Mouse (Mus musculus): Measurements from ENCODE around the gene Rnh1. TPM values are rescaled to one million over a fixed set of nuclear protein-coding genes. Genes with fewer than 3 reads are reported as not detected.
A peak's percentile ranks its signal among the peaks of the same experiment; 100 is the strongest.

Rnh1 gene
- polyA plus RNA-seq, 1 experiment, result 36.4 TPM

DNA sequence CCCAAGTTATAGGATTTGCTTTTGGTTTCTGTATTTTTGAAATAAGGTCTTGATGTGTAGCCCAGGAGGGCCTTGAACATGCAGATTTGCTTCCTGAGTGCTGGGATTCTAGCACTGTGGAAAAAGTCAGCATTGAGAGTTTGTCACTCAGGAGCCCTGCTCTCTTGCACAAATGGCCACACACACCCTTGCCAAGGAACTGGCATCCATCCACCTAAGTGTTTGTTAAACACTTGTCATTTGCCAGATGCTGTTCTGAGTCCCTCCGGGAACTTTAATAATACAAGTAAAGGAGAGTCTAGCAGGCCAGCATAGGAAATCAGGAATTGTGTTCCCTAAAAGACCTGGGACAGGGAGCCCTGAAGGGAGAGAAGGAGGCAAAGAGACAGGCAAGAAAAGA is 3.4 kb downstream of the Rnh1 start:
- no peak for DNase-seq (ENCODE audit: extremely low spot score in 1 of 2, low spot score in 1 of 2)

DNA sequence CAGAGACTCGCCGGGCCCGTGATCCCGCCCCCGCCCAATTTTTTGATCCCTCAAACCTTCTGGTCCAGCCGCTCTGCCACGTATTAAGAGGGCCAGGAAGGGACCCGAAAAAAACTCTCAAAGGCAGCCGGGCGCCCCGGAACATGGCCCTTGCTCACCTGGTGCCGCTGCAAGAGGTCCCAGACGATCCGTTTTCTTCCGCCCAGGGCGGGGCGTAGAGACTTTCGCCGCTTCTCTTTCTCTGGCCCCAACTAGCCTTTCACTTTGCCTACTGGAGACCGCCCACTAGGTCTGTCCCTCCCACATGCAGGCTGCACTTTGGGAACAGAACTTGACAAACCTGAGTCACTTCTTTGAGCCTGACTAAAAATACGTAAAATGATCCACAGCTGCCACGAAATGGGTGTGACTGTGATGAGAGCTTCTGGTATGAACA is 4.1 kb downstream of the Rnh1 start:
- DNase-seq (ENCODE audit: extremely low spot score in 1 of 2, low spot score in 1 of 2), result peak; percentile 53 to 66

DNA sequence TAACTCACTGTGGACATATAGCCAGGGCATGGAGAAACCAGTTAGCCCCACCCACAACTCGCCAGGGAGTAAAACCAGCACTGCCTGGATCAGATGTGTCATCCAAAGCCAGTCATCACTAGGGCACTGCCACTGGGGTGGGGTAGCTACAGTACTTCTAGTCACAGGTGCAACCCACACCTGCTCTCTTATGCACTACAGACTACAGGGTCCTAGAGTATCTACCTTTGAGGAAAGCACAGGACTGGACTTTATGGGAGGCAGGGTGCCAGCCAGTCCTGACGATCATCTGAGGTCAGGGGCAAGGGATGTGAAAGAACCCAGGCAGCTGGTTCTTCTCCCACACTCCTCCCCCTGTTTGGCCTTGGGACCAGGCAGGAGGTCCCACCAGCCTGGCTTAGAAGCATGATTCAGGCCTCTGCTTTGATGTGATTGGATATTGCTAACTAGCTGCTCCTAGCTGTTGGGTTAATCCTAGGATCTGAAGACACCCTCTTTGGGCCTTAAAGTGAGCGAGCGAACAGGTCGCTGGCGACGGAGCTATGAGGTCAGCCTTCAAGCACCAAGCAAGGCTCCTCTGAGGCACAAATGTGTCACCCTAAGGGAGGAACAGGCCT is 4.6 kb downstream of the Rnh1 start:
- peak in 1 of 2 experiments; percentile 27 for DNase-seq (ENCODE audit: extremely low spot score in 1 of 2, low spot score in 1 of 2)

DNA sequence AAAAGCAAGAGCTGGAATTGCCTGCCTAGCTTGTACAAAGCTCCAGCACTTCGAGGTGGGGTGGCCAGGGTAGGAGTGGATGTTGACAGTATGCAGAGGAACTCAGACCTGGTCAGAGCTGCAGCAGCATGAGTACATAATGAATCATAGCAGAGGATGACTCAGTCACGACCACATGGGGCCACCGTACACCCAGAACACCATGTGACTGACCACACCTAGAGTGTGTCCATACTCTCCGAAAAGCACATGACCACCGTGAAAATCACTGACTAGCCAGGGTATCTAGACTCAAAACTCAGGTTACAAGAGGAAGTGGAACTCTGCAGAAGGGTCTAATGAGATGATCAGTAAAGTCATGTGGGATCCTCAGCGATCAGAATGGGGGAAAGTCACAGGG is 7.8 kb downstream of the Rnh1 start:
- peak in 1 of 2 experiments; percentile 34 for DNase-seq (ENCODE audit: extremely low spot score in 1 of 2, low spot score in 1 of 2)

DNA sequence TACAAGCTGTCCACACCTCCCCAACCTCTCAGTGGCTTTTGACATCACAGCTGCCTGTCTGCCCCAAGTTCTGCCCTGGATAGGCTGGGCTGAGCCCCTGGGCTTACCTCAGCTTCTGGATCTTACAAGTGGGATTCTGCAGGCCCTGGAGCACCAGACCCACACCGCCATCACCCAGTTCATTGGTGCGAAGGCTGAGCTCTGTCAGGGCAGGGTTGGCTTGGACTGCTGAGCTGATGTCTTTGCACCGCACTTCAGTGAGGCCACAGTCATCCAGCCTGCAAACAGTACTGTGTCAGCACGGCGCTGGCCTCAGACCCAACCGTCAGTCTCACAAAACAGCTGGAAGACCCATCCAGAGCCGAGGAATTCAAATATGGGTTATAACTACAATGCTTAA is 8.3 kb downstream of the Rnh1 start:
- no peak for DNase-seq (ENCODE audit: extremely low spot score in 1 of 2, low spot score in 1 of 2)

DNA sequence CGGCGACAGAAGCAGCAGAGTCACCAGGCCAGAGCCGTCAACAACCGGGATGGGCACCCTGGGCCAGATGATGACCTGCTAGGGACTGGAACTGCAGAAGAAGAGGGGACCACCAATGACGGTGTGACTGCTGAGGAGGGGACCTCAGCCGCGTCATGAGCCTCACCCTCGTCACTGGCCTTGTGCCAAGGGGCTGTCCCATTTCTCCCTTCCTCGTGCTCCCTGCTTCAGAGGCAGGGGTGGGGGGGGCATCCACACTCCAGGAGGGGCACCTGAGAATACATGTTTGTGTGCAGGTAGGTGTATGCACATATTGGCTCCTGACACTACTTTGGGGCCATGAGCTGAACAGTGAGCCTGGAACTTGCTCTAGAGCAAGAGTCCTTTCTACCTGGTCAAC is 17.3 kb downstream of the Rnh1 start:
- no peak for DNase-seq (ENCODE audit: extremely low spot score in 1 of 2, low spot score in 1 of 2)

DNA sequence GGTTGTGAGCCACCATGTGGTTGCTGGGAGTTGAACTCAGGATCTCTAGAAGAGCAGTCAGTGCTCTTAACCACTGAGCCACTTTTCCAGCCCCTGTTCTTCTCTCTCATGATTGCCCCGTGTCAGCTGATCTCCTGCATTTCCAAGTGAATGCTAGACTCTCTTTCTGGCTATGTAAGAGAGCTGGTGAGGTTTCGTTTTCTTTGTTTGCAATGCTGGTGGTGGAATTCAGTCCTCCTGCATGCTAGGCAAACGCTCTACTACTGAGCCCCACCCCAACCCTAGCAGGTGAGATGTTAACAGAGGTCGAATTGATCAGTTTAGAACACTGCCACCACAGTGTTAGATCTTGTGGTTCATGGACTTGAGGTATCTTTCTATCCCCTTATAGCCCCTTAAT is 24.0 kb downstream of the Rnh1 start:
- DNase-seq (ENCODE audit: extremely low spot score in 1 of 2, low spot score in 1 of 2), result no peak

DNA sequence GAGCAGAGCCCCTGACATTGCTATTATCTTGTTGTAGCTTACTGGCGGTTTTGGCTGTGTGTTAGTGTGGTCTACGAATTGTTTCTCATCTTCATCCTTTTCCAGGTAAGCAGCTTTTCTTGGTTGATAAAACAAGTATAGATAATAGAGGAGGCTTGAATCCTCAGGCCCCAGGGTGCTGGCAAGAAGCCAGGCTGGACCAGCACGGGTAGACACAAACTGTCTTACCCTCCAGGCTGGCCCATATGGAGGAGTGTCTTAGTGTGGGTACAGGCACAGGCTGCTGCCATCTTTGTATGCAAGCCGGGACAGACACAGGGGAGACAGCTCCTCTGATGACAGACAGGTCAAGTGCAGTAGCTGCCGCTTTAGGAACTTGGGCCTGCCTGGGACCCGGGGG is 25.6 kb downstream of the Rnh1 start:
- no peak for DNase-seq (ENCODE audit: extremely low spot score in 1 of 2, low spot score in 1 of 2)

DNA sequence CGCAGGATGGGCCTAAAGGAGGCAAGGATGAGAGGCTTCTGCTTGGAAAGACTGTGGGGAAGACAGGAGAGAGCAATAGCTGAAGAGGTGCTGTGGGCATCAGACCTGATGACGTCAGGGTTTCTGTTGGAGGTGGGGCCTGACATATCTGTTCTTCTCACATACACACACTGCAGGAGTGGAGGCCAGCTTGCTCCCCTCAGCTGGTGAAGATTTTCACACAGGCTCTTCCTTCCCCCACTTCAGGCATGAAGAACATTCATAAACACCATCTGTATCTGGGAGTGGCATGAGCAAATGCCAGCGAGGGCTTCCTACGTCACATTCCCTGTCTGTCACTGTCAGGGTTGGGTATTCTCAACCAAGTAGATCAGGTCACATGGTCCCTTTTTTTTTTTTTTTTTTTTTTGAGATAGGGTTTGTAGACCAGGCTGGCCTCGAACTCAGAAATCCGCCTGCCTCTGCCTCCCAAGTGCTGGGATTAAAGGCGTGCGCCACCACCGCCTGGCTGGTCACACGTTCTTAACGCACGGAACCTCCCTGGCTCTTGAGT is 26.5 kb downstream of the Rnh1 start:
- DNase-seq (ENCODE audit: extremely low spot score in 1 of 2, low spot score in 1 of 2), result no peak

DNA sequence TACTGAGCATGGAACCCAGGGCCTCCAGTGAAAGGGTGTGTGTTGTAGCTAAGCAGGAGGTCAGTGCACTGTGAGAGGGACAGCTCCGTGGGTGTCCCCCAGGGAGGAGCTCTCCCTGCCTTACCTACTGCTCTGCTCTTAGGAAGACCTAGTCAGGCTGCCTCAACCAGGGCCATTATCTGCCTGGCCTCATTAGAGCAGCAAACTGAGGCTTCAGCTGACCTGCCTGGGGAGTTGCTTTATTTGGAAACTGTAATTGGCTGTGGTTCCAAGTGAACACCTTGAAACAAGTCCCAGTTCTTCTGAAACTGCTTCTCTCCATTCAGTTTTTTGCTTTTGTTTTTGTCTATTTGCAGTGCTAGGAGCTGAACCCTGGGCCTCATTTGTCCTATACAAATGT is 27.3 kb downstream of the Rnh1 start:
- DNase-seq (ENCODE audit: extremely low spot score in 1 of 2, low spot score in 1 of 2), result no peak

DNA sequence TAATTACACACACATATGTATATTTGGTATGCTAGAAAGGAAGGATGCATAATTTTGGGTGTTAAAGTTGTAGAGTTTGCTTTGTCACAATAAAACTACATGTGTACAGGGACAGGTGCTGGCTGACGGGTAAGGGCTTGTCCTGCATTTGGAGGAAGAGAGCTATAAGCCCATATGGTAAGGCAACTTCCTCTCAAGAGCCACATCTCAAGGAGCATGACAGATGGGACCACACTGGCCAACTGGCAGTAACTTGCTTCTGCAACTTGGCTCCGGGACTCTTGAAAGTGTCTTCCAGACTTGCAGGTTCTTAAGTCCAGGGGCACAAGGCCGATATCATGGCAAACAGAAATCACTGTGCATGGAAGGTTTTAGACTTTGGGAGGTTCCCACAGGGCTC is 28.0 kb downstream of the Rnh1 start:
- no peak for DNase-seq (ENCODE audit: extremely low spot score in 1 of 2, low spot score in 1 of 2)

DNA sequence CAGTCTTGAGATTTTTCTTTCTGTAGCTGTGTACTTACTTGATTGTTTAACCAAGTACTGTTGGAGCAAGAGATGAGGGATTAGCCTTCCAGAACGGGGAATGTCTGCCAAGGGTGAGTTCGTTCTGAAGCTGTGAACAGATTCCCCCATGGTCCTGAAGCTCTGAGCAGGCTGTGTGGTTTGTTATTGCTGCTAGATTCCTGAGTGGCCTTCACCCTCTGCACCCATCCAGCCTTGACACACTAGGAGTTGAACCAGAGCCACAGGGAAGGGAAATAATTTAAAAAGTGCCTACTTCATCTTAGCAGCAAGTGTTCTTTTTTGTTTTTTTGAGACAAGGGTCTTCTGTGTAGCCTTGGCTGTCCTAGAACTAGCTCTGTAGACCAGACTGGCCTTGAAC is 28.8 kb downstream of the Rnh1 start:
- DNase-seq (ENCODE audit: extremely low spot score in 1 of 2, low spot score in 1 of 2), result no peak

DNA sequence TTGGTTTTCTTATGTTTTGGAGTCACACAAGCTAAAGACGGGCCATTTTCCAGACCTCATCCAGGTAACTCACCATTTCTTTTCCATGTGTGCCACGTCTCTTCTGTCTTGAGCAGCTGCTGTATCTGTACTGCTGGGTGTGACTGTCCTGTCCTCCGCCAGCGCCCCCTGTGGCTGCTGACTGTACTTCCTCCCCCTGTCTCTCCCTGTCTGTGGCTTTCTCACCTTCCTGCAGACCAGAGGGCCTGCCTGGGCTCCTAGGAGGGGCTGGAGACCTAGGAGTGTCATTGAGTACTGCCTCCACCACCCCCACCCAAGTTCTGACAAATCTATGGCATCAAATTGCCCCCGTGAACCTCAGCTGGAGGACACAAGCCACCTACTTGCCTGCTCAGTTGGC is 29.5 kb downstream of the Rnh1 start:
- DNase-seq (ENCODE audit: extremely low spot score in 1 of 2, low spot score in 1 of 2), result no peak

DNA sequence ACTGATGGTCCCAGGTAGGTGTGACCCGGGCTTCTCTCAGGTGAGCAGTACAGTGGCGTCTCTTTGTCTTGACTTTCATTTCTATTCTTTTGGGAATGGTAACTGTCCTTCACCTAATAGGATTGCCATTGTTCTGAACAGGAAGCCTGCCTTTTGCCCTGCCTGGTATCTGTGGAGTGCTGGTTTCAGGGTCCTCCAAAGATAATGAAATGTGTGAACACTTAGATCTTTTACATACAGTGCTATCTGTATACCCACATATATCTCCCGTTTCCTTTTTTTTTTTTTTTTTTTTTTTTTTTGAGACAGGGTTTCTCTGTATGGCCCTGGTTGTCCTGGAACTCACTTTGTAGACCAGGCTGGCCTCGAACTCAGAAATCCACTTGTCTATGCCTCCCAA is 31.3 kb downstream of the Rnh1 start:
- no peak for DNase-seq (ENCODE audit: extremely low spot score in 1 of 2, low spot score in 1 of 2)

DNA sequence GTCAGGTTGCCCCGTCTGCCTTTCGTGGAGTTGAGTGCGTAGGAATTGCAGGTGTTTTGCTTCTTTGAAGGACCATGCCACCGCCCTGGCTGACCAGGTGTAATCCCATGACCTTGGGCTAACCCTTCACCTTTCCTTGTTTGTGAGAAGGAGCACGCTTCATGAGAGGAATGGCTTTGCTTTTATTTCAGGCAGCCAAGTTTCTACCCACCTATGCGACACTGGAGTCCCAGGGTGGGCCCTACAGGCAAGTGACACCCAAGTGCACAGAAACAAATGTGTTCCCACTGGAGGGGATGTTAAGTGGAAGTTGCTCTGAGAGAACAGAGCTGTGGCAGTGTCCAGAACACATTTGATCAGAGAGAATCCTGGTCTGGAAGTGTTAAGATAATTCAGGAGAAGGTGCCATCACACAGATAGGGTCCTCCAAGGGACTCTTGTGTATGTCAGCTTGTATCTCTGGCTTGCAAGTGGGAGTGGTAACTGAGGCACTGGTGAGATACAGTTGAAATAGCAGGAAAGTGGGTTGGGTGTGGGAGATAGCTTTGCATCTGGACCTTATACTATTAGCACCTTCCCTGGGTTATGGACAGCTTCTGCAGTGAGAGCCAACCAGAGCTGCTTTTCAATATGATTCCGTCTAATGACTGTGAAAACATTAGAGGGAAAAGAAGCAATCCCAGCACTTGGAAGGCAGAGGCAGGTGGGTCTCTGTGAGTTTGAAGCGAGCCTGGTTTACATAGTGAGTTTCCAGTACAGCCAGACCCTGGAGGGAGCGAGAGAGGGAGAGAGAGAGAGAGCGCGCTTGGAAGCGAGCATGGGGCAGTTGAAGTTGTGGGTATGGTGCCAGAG is 40.5 kb downstream of the Rnh1 start:
- no peak for DNase-seq (ENCODE audit: extremely low spot score in 1 of 2, low spot score in 1 of 2)

DNA sequence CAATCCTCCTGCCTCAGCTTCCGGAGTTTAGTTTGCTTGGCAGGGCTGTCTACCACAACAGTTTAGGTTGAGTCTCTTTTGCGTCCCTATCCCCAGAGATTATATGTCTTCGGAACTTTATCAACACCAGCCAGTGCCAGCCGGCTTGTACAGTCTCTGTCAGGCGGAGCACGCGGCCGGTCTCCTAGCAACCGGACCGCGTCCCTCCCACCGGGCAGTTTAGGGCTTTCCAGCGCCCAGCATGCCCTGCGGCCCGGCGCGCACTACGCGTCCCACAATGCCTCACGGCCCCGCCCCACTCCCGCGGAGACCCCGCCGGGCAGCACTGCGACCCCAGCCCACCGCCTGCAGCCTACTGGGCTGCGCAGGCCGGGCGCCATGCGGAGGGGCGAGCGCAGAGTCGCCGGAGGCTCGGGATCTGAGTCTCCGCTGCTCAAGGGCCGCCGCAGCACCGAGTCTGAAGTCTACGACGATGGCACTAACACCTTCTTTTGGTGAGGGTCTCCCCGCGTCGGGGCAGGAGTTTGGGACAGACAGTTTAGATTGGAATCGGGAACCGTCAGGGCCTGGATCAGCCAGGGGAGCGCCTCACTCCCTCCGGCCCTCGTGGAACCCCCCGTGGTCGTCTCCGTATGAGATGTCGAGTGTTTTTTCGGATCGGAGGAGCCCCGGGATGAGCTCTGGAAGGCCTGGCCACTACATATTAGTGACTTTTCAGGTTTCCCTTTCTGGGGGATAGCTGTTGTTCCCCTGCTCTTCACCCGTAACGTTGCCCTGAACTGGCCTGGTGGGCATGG is 41.4 kb downstream of the Rnh1 start:
- DNase-seq (ENCODE audit: extremely low spot score in 1 of 2, low spot score in 1 of 2), result peak; percentile 68 to 91

DNA sequence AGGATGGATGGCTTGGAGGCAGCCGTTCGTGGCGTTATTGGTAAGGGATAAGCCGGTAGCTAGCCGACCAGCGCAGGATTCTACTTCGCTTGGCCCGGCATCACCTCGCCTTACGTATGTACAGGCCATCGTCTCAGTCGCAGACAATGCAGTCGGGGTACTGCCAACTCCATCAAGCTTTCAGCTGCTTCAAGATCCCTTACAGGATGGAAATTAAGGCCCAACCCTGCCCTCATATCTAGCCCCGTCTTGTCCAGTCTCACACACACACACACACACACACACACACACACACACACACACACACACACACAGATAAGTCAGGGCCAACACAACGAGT is 49.2 kb downstream of the Rnh1 start:
- no peak for DNase-seq (ENCODE audit: extremely low spot score in 1 of 2, low spot score in 1 of 2)

DNA sequence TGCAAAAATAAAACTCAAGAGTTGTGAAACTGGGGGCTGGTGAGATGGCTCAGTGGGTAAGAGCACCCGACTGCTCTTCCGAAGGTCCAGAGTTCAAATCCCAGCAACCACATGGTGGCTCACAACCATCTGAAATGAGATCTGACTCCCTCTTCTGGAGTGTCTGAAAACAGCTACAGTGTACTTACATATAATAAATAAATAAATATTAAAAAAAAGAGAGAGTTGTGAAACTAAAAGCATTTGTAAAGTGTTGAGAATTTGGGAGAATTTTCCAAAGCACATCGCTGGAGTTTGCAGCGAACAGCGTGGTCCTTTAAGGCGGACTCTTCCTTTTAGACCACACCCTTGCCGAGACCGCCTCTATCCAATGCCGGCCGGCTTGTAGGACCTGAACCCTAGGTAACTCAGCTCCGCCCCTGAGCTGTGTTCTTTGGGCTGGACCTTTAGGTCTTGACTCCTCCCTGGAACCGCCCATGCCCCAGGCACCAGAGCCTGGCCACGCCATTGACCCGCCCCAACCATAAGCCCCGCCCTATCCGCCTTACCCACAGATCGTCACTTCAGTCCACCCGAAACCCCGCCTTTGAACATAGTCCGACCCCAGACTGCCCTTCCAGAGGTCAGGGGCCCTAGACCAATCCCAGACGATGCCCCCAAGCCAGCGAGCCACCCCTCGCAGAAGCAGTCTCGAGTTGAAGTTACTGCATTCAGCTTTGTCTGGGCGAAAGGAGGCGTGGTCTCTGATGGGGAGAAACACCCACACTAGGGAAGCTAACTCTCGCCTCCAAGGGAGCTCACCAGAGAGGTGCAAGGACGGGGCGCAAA is 49.8 kb downstream of the Rnh1 start:
- peak; percentile 84 to 89 for DNase-seq (ENCODE audit: extremely low spot score in 1 of 2, low spot score in 1 of 2)

DNA sequence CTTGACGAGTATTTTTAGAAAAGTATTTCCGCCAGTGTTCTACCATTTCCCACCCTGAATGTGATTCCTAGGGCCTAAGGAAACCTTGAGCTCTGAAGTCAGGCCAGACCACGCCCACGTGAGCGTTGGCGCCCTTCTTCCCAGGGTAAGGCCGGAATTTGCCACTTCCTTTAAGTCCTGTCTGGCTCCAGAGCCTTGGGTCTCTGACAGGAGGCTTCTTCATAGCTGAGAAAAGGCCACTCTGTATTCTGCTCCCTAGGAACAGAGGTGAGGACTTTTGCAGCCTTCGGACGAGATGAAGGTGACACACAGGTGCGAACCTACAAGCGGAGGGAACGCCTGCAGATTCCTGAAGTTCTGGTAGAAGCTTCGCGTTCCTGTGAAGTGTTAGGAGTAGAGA is 50.4 kb downstream of the Rnh1 start, which contains the start of gene Ptdss2:
TSS of gene Ptdss2 (plus strand) at position 138 of the 400 bp plus-strand sequence.
- no peak for DNase-seq (ENCODE audit: extremely low spot score in 1 of 2, low spot score in 1 of 2)

DNA sequence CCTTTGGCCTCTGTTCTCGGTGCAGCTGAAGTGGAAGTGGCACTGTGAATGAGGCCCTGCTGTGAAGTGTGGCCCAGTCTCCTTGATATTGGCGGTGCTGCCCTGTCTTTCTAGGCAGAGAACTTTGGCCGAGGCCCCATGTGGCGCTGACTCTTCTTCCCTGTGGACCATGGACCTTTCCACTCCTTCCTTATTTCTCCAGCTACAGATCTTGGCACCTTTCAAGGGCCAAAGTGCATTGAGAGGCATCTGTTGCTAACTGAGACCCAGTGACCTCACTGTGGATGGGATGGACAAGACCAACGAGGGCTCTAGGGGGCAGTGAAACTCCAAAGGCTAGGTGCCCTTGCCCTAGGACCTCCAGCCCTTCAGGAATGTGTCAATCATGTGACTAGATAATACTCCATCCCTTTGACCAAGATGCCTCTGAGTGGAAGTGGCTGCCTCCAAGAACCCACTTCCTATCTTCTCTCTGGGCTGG is 51.6 kb downstream of the Rnh1 start:
- DNase-seq (ENCODE audit: extremely low spot score in 1 of 2, low spot score in 1 of 2), result no peak
